Mouse (Mus musculus) brain, embryonic 14.5 days (tissue): ENCODE results near the gene Fras1. TPM values are rescaled to one million over a fixed set of nuclear protein-coding genes. Genes with fewer than 3 reads are reported as not detected.

Experiments
- DNase-seq: peaks from one replicate; pipeline ENCODE4 v3.0.0-alpha.2; 2011; ENCODE audit warnings: low read depth
- CTCF ChIP-seq: fragments of 200-500 bp; IDR thresholded peaks from 2 replicates; pipeline ENCODE4 v1.5.1; 2012; ENCODE audit warnings: inconsistent platforms, mild to moderate bottlenecking, moderate library complexity, borderline replicate concordance; ENCODE audit not compliant: insufficient read depth, insufficient read length; ENCODE audit errors: extremely low read depth
- POLR2A ChIP-seq: fragments of 200-500 bp; IDR thresholded peaks from 2 replicates; pipeline ENCODE4 v1.6.1; 2012; ENCODE audit warnings: mild to moderate bottlenecking, inconsistent platforms, borderline replicate concordance; ENCODE audit not compliant: poor library complexity, insufficient read depth, insufficient read length, severe bottlenecking; ENCODE audit errors: extremely low read depth
- polyA plus RNA-seq: library from polyadenylated mRNA; depleted of rRNA; stranded (reverse); fragments of >200 nt; gene quantifications from 2 replicates; pipeline ENCODE4 v1.2.3, GENCODE M21; 2012; rRNA removed

Fras1 gene
- polyA plus RNA-seq = 3.9 and 5.9 TPM in 2 replicates

- no peak for TF ChIP-seq POLR2A
- TF ChIP-seq CTCF = no peak
- DNase-seq = peak; percentile 86
These were observed at the start of gene Fras1 for GRCm38 (mm10) chr5:96373567-96373985. Fras1 (plus strand) TSS chr5:96373955.

- DNase-seq = no peak
- no peak for TF ChIP-seq POLR2A
- no peak for TF ChIP-seq CTCF
These were observed 42.6 kb upstream of the Fras1 start for GRCm38 (mm10) chr5:96331048-96331737.

GRCm38 (mm10) chr5:96331738-96332070, 42.1 kb upstream of the Fras1 start:
- no peak for DNase-seq

GRCm38 (mm10) chr5:96333963-96334362, 39.8 kb upstream of the Fras1 start:
- DNase-seq = peak; percentile 58
- no peak for TF ChIP-seq POLR2A
- TF ChIP-seq CTCF = peak; percentile 22; the same call in 1 of the 2 replicates

More at GRCm38 (mm10) chr5:96331738-96332070, 42.1 kb upstream of the Fras1 start:
- TF ChIP-seq POLR2A (no peak), CTCF (no peak)

- no peak for DNase-seq
- TF ChIP-seq CTCF (no peak), POLR2A (no peak)
These were observed 33.2 kb upstream of the Fras1 start for GRCm38 (mm10) chr5:96340564-96340963.

GRCm38 (mm10) chr5:96344983-96345382, 28.8 kb upstream of the Fras1 start:
- peak; percentile 9 for DNase-seq
- TF ChIP-seq CTCF (no peak), POLR2A (no peak)

GRCm38 (mm10) chr5:96351963-96352362, 21.8 kb upstream of the Fras1 start:
- DNase-seq = peak; percentile 11

GRCm38 (mm10) chr5:96363950-96364349, 9.8 kb upstream of the Fras1 start:
- TF ChIP-seq CTCF (no peak), POLR2A (no peak)
- DNase-seq = peak; percentile 12

More at GRCm38 (mm10) chr5:96351963-96352362, 21.8 kb upstream of the Fras1 start:
- TF ChIP-seq POLR2A (no peak), CTCF (peak; percentile 42; the same call in 1 of the 2 replicates)

GRCm38 (mm10) chr5:96365590-96365989, 8.2 kb upstream of the Fras1 start:
- no peak for DNase-seq
- TF ChIP-seq CTCF = no peak
- no peak for TF ChIP-seq POLR2A

GRCm38 (mm10) chr5:96367260-96367659, 6.5 kb upstream of the Fras1 start:
- TF ChIP-seq CTCF (no peak), POLR2A (no peak)
- DNase-seq = no peak

- TF ChIP-seq CTCF (no peak), POLR2A (no peak)
- no peak for DNase-seq
These were observed 649 bp upstream of the Fras1 start for GRCm38 (mm10) chr5:96373106-96373505.
